Mouse (Mus musculus) embryonic facial prominence, embryonic 10.5 days (tissue): ENCODE measurements around the gene Rab12. TPM values are rescaled to one million over a fixed set of nuclear protein-coding genes. Genes with fewer than 3 reads are reported as not detected.

ENCODE experiments used
- DNase-seq: peaks from one replicate; pipeline ENCODE4 v3.0.0-alpha.2; 2017; ENCODE audit warnings: low spot score
- H3K27ac ChIP-seq: fragments of 300-500 bp; sonication (generic); replicated peaks from 2 replicates; pipeline ENCODE4 v1.5.1; 2016; ENCODE audit warnings: mild to moderate bottlenecking
- H3K27me3 ChIP-seq: fragments of 300-500 bp; sonication (generic); replicated peaks from 2 replicates; pipeline ENCODE4 v1.6.1; 2016; ENCODE audit warnings: low read depth, mild to moderate bottlenecking; ENCODE audit not compliant: poor library complexity, severe bottlenecking
- H3K36me3 ChIP-seq: fragments of 300-500 bp; sonication (generic); replicated peaks from 2 replicates; pipeline ENCODE4 v1.6.1; 2016; ENCODE audit warnings: mild to moderate bottlenecking, moderate library complexity
- H3K4me1 ChIP-seq: fragments of 300-500 bp; sonication (generic); 2 replicates; pipeline ENCODE4 v1.6.1; 2016
- H3K4me3 ChIP-seq: fragments of 300-500 bp; sonication (generic); 2 replicates; pipeline ENCODE4 v1.5.1; 2016; ENCODE audit warnings: mild to moderate bottlenecking, moderate library complexity
- H3K9me3 ChIP-seq: fragments of 300-500 bp; sonication (generic); 2 replicates; pipeline ENCODE4 v1.6.1; 2016; ENCODE audit warnings: mild to moderate bottlenecking
- WGBS: fragments of 180-500 bp; shearing (Covaris S2); methylation state at CpG from one replicate; pipeline ENCODE4 v1.1.7; 2016; 5-methylcytosine and 5-hydroxymethylcytosine counted together
- polyA plus RNA-seq: library from polyadenylated mRNA; unstranded; fragments of >200 nt; fragmentation: Nextera tagmentation; extraction: Ambion mirVana; gene quantifications from 2 replicates; pipeline ENCODE4 v1.2.1, GENCODE M21; 2016

The Rab12 gene
- polyA plus RNA-seq, 1 experiment from 2014 or later = 27.4 TPM

GRCm38 (mm10) chr17:66485742-66486141 lies 33.8 kb downstream of the Rab12 start:
- 7% methylated on average over 11 of the region's 11 CpGs for WGBS
- DNase-seq = peak; percentile 85
- Histone ChIP-seq H3K36me3 (no peaks in the 10 kb centered on the region), H3K27me3 (peaks cover 26% of the 10 kb centered on the region), H3K9me3 (no peaks in the 10 kb centered on the region), H3K4me1 (peaks cover 27% of the 10 kb centered on the region), H3K4me3 (no peak overlapping the region), H3K27ac (peak overlapping the region; percentile 27; the same call in 1 of the 2 replicates)

GRCm38 (mm10) chr17:66484965-66485364 lies 34.6 kb downstream of the Rab12 start:
- no peak overlapping the region for H3K27ac ChIP-seq
- H3K36me3 ChIP-seq = no peaks in the 10 kb centered on the region
- peaks cover 35% of the 10 kb centered on the region for H3K4me1 ChIP-seq
- H3K27me3 ChIP-seq = peaks cover 34% of the 10 kb centered on the region
- no peak for DNase-seq
- no peaks in the 10 kb centered on the region for H3K9me3 ChIP-seq
- no peak overlapping the region for H3K4me3 ChIP-seq
- WGBS = 53% methylated on average over 2 of the region's 2 CpGs

- no peaks in the 10 kb centered on the region for H3K9me3 ChIP-seq
- no peaks in the 10 kb centered on the region for H3K36me3 ChIP-seq
- 62% methylated on average over 9 of the region's 9 CpGs for WGBS
- peaks cover 46% of the 10 kb centered on the region for H3K4me1 ChIP-seq
- DNase-seq = no peak
- peaks cover 44% of the 10 kb centered on the region for H3K27me3 ChIP-seq
- H3K27ac ChIP-seq = no peak overlapping the region; the same call in 1 of the 2 replicates
- H3K4me3 ChIP-seq = no peak overlapping the region
Measured at GRCm38 (mm10) chr17:66483651-66484454, 35.7 kb downstream of the Rab12 start.

- no peak for DNase-seq
- Histone ChIP-seq H3K27me3 (peaks cover 59% of the 10 kb centered on the region), H3K36me3 (no peaks in the 10 kb centered on the region), H3K4me1 (peaks cover 44% of the 10 kb centered on the region), H3K4me3 (no peak overlapping the region), H3K9me3 (no peaks in the 10 kb centered on the region), H3K27ac (peak overlapping the region; percentile 83; the same call in 1 of the 2 replicates)
- WGBS = 74% methylated on average over 5 of the region's 5 CpGs
Measured at GRCm38 (mm10) chr17:66481295-66481694, 38.2 kb downstream of the Rab12 start.

GRCm38 (mm10) chr17:66480491-66481278 lies 38.8 kb downstream of the Rab12 start:
- H3K4me3 ChIP-seq = peak overlapping the region; percentile 47
- no peaks in the 10 kb centered on the region for H3K9me3 ChIP-seq
- no peak for DNase-seq
- H3K4me1 ChIP-seq = peaks cover 44% of the 10 kb centered on the region
- peaks cover 59% of the 10 kb centered on the region for H3K27me3 ChIP-seq
- WGBS = 19% methylated on average over 17 of the region's 17 CpGs
- no peaks in the 10 kb centered on the region for H3K36me3 ChIP-seq
- H3K27ac ChIP-seq = peak overlapping the region; percentile 83

- Histone ChIP-seq H3K27ac (peak overlapping the region; percentile 83), H3K4me1 (peaks cover 42% of the 10 kb centered on the region), H3K4me3 (peak overlapping the region; percentile 47), H3K9me3 (no peaks in the 10 kb centered on the region), H3K27me3 (peaks cover 57% of the 10 kb centered on the region), H3K36me3 (no peaks in the 10 kb centered on the region)
- WGBS = 3% methylated on average over 21 of the region's 21 CpGs
- peak; percentile 65 for DNase-seq
Measured at GRCm38 (mm10) chr17:66479813-66480490, 39.6 kb downstream of the Rab12 start.

GRCm38 (mm10) chr17:66479311-66479710 lies 40.2 kb downstream of the Rab12 start:
- WGBS = 8% methylated on average over 13 of the region's 13 CpGs
- DNase-seq = peak; percentile 60
- Histone ChIP-seq H3K4me1 (peaks cover 39% of the 10 kb centered on the region), H3K27ac (peak overlapping the region; percentile 83), H3K27me3 (peaks cover 51% of the 10 kb centered on the region), H3K9me3 (peaks cover 4% of the 10 kb centered on the region; the same call in 1 of the 2 replicates), H3K36me3 (no peaks in the 10 kb centered on the region), H3K4me3 (peak overlapping the region; percentile 47)

GRCm38 (mm10) chr17:66473205-66473604 lies 46.3 kb downstream of the Rab12 start:
- H3K27me3 ChIP-seq = peaks cover 8% of the 10 kb centered on the region
- no peaks in the 10 kb centered on the region for H3K36me3 ChIP-seq
- no peak overlapping the region for H3K27ac ChIP-seq
- H3K9me3 ChIP-seq = peaks cover 5% of the 10 kb centered on the region; the same call in 1 of the 2 replicates
- DNase-seq = no peak
- peaks cover 16% of the 10 kb centered on the region for H3K4me1 ChIP-seq
- 81% methylated on average over 1 of the region's 1 CpGs for WGBS
- H3K4me3 ChIP-seq = no peak overlapping the region

- H3K27ac ChIP-seq = no peak overlapping the region
- H3K4me3 ChIP-seq = no peak overlapping the region
- DNase-seq = no peak
- H3K36me3 ChIP-seq = no peaks in the 10 kb centered on the region
- peaks cover 5% of the 10 kb centered on the region; the same call in 1 of the 2 replicates for H3K9me3 ChIP-seq
- H3K4me1 ChIP-seq = peaks cover 16% of the 10 kb centered on the region
- WGBS = 73% methylated on average over 5 of the region's 5 CpGs
- H3K27me3 ChIP-seq = no peaks in the 10 kb centered on the region
Measured at GRCm38 (mm10) chr17:66471775-66472174, 47.8 kb downstream of the Rab12 start.

- 81% methylated on average over 4 of the region's 4 CpGs for WGBS
- Histone ChIP-seq H3K36me3 (no peaks in the 10 kb centered on the region), H3K9me3 (peaks cover 5% of the 10 kb centered on the region; the same call in 1 of the 2 replicates), H3K27me3 (no peaks in the 10 kb centered on the region), H3K4me3 (no peak overlapping the region), H3K27ac (no peak overlapping the region), H3K4me1 (peaks cover 16% of the 10 kb centered on the region)
- DNase-seq = no peak
Measured at GRCm38 (mm10) chr17:66471252-66471651, 48.3 kb downstream of the Rab12 start.

- no peak overlapping the region for H3K27ac ChIP-seq
Measured at GRCm38 (mm10) chr17:66470020-66470419, 49.5 kb downstream of the Rab12 start.

GRCm38 (mm10) chr17:66457278-66457677 lies 62.3 kb downstream of the Rab12 start:
- no peak for DNase-seq
- Histone ChIP-seq H3K4me3 (no peak overlapping the region), H3K4me1 (peaks cover 5% of the 10 kb centered on the region; the same call in 1 of the 2 replicates)

More at GRCm38 (mm10) chr17:66470020-66470419, 49.5 kb downstream of the Rab12 start:
- H3K36me3 ChIP-seq = no peaks in the 10 kb centered on the region
- DNase-seq = no peak
- peaks cover 5% of the 10 kb centered on the region; the same call in 1 of the 2 replicates for H3K9me3 ChIP-seq
- H3K27me3 ChIP-seq = no peaks in the 10 kb centered on the region
- peaks cover 16% of the 10 kb centered on the region for H3K4me1 ChIP-seq
- no peak overlapping the region for H3K4me3 ChIP-seq
- 31% methylated on average over 8 of the region's 8 CpGs for WGBS

More at GRCm38 (mm10) chr17:66457278-66457677, 62.3 kb downstream of the Rab12 start:
- Histone ChIP-seq H3K9me3 (no peaks in the 10 kb centered on the region), H3K27me3 (peaks cover 8% of the 10 kb centered on the region), H3K36me3 (no peaks in the 10 kb centered on the region), H3K27ac (no peak overlapping the region)
- WGBS = 62% methylated on average over 1 of the region's 1 CpGs
